8 mouse cellular contexts compared by ENCODE assay signal in the genomic region with DNA sequence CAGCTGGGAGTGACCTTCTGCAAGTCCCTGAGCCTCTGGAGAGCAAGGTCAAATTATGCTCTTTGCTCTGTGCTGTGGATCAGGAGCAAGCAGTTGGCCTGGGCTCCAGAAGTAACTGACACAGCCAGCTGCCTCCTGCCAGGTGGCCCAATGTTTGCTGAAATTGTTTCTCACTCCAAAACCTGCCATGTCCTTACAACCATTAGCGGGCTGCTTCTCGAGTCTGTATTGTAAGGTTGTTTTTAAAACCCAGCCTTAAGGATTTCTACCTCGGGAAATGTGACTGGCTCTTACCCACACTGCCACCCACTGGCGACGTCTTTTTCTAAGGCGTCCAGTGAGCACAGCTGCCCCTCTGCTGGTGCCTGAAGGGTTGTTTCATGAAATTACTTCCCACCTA. TPM values are rescaled to one million over a fixed set of nuclear protein-coding genes. Genes with fewer than 3 reads are reported as not detected.
A peak's percentile ranks its signal among the peaks of the same experiment; 100 is the strongest.
DNase-seq lines count a peak whose midpoint lies in the region; ATAC-seq and TF ChIP-seq lines count a peak whose summit lies in the region.

No protein-coding gene starts in this region.

- H3K4me3 ChIP-seq in midbrain, embryonic 11.5 days (ENCODE audit: low read depth, low read length): no peak overlapping the region
- no peak overlapping the region for H3K4me3 ChIP-seq in midbrain, embryonic 15.5 days
- H3K4me3 ChIP-seq in kidney, postnatal 0 days (replicated peaks; ENCODE audit: low read depth, low read length): no peak overlapping the region
- no peak overlapping the region for H3K4me3 ChIP-seq in midbrain, embryonic 14.5 days (replicated peaks; ENCODE audit: low read depth, low read length)
- no peak overlapping the region for H3K4me3 ChIP-seq in thymus, adult 2 months (ENCODE audit: control insufficient read depth, insufficient read depth, low read length)

- H3K36me3 ChIP-seq in midbrain, embryonic 11.5 days (ENCODE audit: control insufficient read depth, insufficient read depth, low read length): no peaks in the 10 kb centered on the region
- H3K36me3 ChIP-seq in midbrain, embryonic 15.5 days (replicated peaks): no peaks in the 10 kb centered on the region
- H3K36me3 ChIP-seq in kidney, postnatal 0 days (ENCODE audit: insufficient read depth, low read length): no peaks in the 10 kb centered on the region
- no peaks in the 10 kb centered on the region for H3K36me3 ChIP-seq in midbrain, embryonic 14.5 days (ENCODE audit: control insufficient read depth, insufficient read depth, low read length)
- no peaks in the 10 kb centered on the region for H3K36me3 ChIP-seq in thymus, adult 2 months (ENCODE audit: control insufficient read depth, insufficient read depth, low read length)

- no peak overlapping the region for H3K27ac ChIP-seq in midbrain, embryonic 11.5 days (ENCODE audit: low read depth, low read length)
- no peak overlapping the region for H3K27ac ChIP-seq in midbrain, embryonic 15.5 days
- no peak overlapping the region for H3K27ac ChIP-seq in kidney, postnatal 0 days
- no peak overlapping the region for H3K27ac ChIP-seq in midbrain, embryonic 14.5 days (replicated peaks; ENCODE audit: low read depth, low read length)
- H3K27ac ChIP-seq in thymus, adult 2 months (ENCODE audit: control insufficient read depth, insufficient read depth, low read length): no peak overlapping the region

- WGBS in midbrain, embryonic 11.5 days: 2% methylated on average over 6 of the region's 6 CpGs
- WGBS in midbrain, embryonic 15.5 days: under 1% methylated on average over 6 of the region's 6 CpGs
- WGBS in kidney, postnatal 0 days: 1% methylated on average over 6 of the region's 6 CpGs
- 2% methylated on average over 6 of the region's 6 CpGs for WGBS in midbrain, embryonic 14.5 days
- WGBS in thymus, adult 2 months: under 1% methylated on average over 6 of the region's 6 CpGs

- TF ChIP-seq POLR2A in thymus, adult 2 months (IDR thresholded peaks at IDR 0.05; ENCODE audit: control insufficient read depth, extremely low read depth, insufficient read depth, low read length, poor library complexity): no peak

- no peaks in the 10 kb centered on the region for H3K9me3 ChIP-seq in midbrain, embryonic 11.5 days (ENCODE audit: control insufficient read depth, low read length)
- H3K9me3 ChIP-seq in midbrain, embryonic 15.5 days: no peaks in the 10 kb centered on the region
- H3K9me3 ChIP-seq in kidney, postnatal 0 days (replicated peaks; ENCODE audit: low read length): no peaks in the 10 kb centered on the region
- no peaks in the 10 kb centered on the region for H3K9me3 ChIP-seq in midbrain, embryonic 14.5 days (ENCODE audit: control insufficient read depth, low read length)

- H3K9ac ChIP-seq in midbrain, embryonic 11.5 days (ENCODE audit: low read length): no peak overlapping the region
- H3K9ac ChIP-seq in midbrain, embryonic 15.5 days: no peak overlapping the region
- no peak overlapping the region for H3K9ac ChIP-seq in kidney, postnatal 0 days (ENCODE audit: low read depth, low read length)
- no peak overlapping the region for H3K9ac ChIP-seq in midbrain, embryonic 14.5 days (replicated peaks; ENCODE audit: low read length)

- H3K4me1 ChIP-seq in midbrain, embryonic 11.5 days (ENCODE audit: control insufficient read depth, insufficient read depth, low read length): peaks cover 10% of the 10 kb centered on the region; the same call in 1 of the 2 replicates
- H3K4me1 ChIP-seq in midbrain, embryonic 15.5 days: peaks cover 16% of the 10 kb centered on the region
- H3K4me1 ChIP-seq in kidney, postnatal 0 days (replicated peaks; ENCODE audit: insufficient read depth, low read length): no peaks in the 10 kb centered on the region
- peaks cover 12% of the 10 kb centered on the region for H3K4me1 ChIP-seq in midbrain, embryonic 14.5 days (ENCODE audit: control insufficient read depth, insufficient read depth, low read length)
- peaks cover 2% of the 10 kb centered on the region for H3K4me1 ChIP-seq in thymus, adult 2 months (replicated peaks; ENCODE audit: control insufficient read depth, insufficient read depth, low read length)

- H3K4me2 ChIP-seq in midbrain, embryonic 11.5 days: no peak overlapping the region
- no peak overlapping the region for H3K4me2 ChIP-seq in midbrain, embryonic 15.5 days
- no peak overlapping the region for H3K4me2 ChIP-seq in kidney, postnatal 0 days (ENCODE audit: low read length)
- H3K4me2 ChIP-seq in midbrain, embryonic 14.5 days (ENCODE audit: low read length): no peak overlapping the region

- ATAC-seq in CD4-positive, CD25-positive, alpha-beta regulatory T cell, adult 4 months: no peak
- no peak for ATAC-seq in midbrain, embryonic 11.5 days (ENCODE audit: low FRiP score)
- no peak for ATAC-seq in midbrain, embryonic 15.5 days (replicated peaks)
- ATAC-seq in kidney, postnatal 0 days (replicated peaks; ENCODE audit: low FRiP score, low read depth): no peak
- no peak for ATAC-seq in midbrain, embryonic 14.5 days (ENCODE audit: low FRiP score, low TSS enrichment)

- TF ChIP-seq CTCF in kidney, postnatal 0 days (IDR thresholded peaks at IDR 0.05; ENCODE audit: low read depth): peak; percentile 88
- TF ChIP-seq CTCF in thymus, adult 2 months (IDR thresholded peaks at IDR 0.05; ENCODE audit: borderline replicate concordance, control insufficient read depth, extremely low read depth, insufficient read depth, low read length, poor library complexity): peak; percentile 40; the same call in 1 of the 2 replicates

- H3K27me3 ChIP-seq in midbrain, embryonic 11.5 days (ENCODE audit: control insufficient read depth, insufficient read depth, low read length): no peaks in the 10 kb centered on the region; the same call in 1 of the 2 replicates
- no peaks in the 10 kb centered on the region for H3K27me3 ChIP-seq in midbrain, embryonic 15.5 days (replicated peaks)
- no peaks in the 10 kb centered on the region for H3K27me3 ChIP-seq in kidney, postnatal 0 days (ENCODE audit: insufficient read depth, low read length)
- no peaks in the 10 kb centered on the region for H3K27me3 ChIP-seq in midbrain, embryonic 14.5 days (ENCODE audit: control insufficient read depth, insufficient read depth, low read length)
- H3K27me3 ChIP-seq in thymus, adult 2 months (ENCODE audit: control insufficient read depth, insufficient read depth, low read length): no peaks in the 10 kb centered on the region

- DNase-seq in CD4-positive, CD25-positive, alpha-beta regulatory T cell, adult 2 months (ENCODE audit: low read depth, low spot score): peak; percentile 72
- peak; percentile 93 for DNase-seq in midbrain, embryonic 11.5 days (ENCODE audit: low spot score, missing footprints)
- peak; percentile 67 for DNase-seq in forelimb bud, embryonic 11.5 days (ENCODE audit: low read depth, low spot score)
- peak; percentile 78 for DNase-seq in kidney, postnatal 0 days (ENCODE audit: low spot score)
- peak; percentile 88 for DNase-seq in midbrain, embryonic 14.5 days
- peak; percentile 76 for DNase-seq in thymus, adult 2 months

RNA-seq across cellular contexts. Expression of gene Irs2, which starts 5.0 kb away (rescaled TPM):
- under 1 TPM; 0.68 to 0.83 TPM for polyA plus RNA-seq in CD4-positive, CD25-positive, alpha-beta regulatory T cell, adult 4 months (2017; shearing (Covaris generic))
- 5.2 and 6.2 TPM in 2 replicates for polyA plus RNA-seq in midbrain, embryonic 11.5 days (2014; fragmentation: Nextera tagmentation; extraction: Ambion mirVana)
- 6.8 and 6.9 TPM in 2 replicates for polyA plus RNA-seq in midbrain, embryonic 15.5 days (2015; fragmentation: Nextera tagmentation; extraction: Ambion mirVana)
- 7.0 and 8.5 TPM in 2 replicates for polyA plus RNA-seq in kidney, postnatal 0 days (2015; fragmentation: Nextera tagmentation; extraction: Ambion mirVana)
- polyA plus RNA-seq in midbrain, embryonic 14.5 days (2014; fragmentation: Nextera tagmentation; extraction: Ambion mirVana): 5.2 and 5.4 TPM in 2 replicates
- 17.1 and 20.4 TPM in 2 replicates for polyA plus RNA-seq in thymus, adult 2 months (2012; rRNA removed)
